Mouse (Mus musculus) kidney, adult 2 months (tissue): ENCODE data around the gene Hpn. TPM values are rescaled to one million over a fixed set of nuclear protein-coding genes. Genes with fewer than 3 reads are reported as not detected.

Source experiments
- DNase-seq: peaks from one replicate; pipeline ENCODE4 v3.0.0; 2021
- H3K27ac ChIP-seq: fragments of 200-500 bp; 2 replicates; pipeline ENCODE4 v1.5.1; 2012; ENCODE audit warnings: low read depth, low read length, control low read depth, inconsistent platforms; ENCODE audit not compliant: insufficient read depth
- H3K27me3 ChIP-seq: fragments of 200-500 bp; replicated peaks from 2 replicates; pipeline ENCODE4 v1.6.1; 2012; ENCODE audit warnings: mild to moderate bottlenecking, moderate library complexity, low read length, inconsistent platforms; ENCODE audit not compliant: control insufficient read depth, insufficient read depth
- H3K36me3 ChIP-seq: fragments of 200-500 bp; 2 replicates; pipeline ENCODE4 v1.6.1; 2012; ENCODE audit warnings: mild to moderate bottlenecking, moderate library complexity, low read length, inconsistent platforms; ENCODE audit not compliant: control insufficient read depth, insufficient read depth
- H3K4me1 ChIP-seq: fragments of 200-500 bp; 2 replicates; pipeline ENCODE4 v1.6.1; 2011; ENCODE audit warnings: low read length; ENCODE audit not compliant: control insufficient read depth, insufficient read depth
- H3K4me3 ChIP-seq: fragments of 200-500 bp; 2 replicates; pipeline ENCODE4 v1.5.1; 2011; ENCODE audit warnings: mild to moderate bottlenecking, low read depth, low read length, control low read depth; ENCODE audit not compliant: insufficient read depth
- CTCF ChIP-seq: fragments of 200-500 bp; conservative IDR thresholded peaks from 2 replicates; pipeline ENCODE4 v1.5.1; 2011; ENCODE audit warnings: low read depth, mild to moderate bottlenecking, control low read depth, low read length, moderate library complexity, mixed read lengths; ENCODE audit not compliant: insufficient read depth, insufficient read length
- POLR2A ChIP-seq: fragments of 200-500 bp; IDR thresholded peaks from one replicate; pipeline ENCODE4 v1.6.1; 2011; ENCODE audit warnings: low read depth, low read length, control low read depth
- WGBS: fragments of 180-500 bp; shearing (Covaris S2); methylation state at CpG from one replicate; pipeline ENCODE4 v1.1.7; 2018; 5-methylcytosine and 5-hydroxymethylcytosine counted together
- polyA plus RNA-seq: library from polyadenylated mRNA; depleted of rRNA; stranded (reverse); fragments of >200 nt; gene quantifications from 2 replicates; pipeline ENCODE4 v1.2.3, GENCODE M21; 2012

Gene Hpn
- polyA plus RNA-seq, 1 experiment: 626 TPM

DNA sequence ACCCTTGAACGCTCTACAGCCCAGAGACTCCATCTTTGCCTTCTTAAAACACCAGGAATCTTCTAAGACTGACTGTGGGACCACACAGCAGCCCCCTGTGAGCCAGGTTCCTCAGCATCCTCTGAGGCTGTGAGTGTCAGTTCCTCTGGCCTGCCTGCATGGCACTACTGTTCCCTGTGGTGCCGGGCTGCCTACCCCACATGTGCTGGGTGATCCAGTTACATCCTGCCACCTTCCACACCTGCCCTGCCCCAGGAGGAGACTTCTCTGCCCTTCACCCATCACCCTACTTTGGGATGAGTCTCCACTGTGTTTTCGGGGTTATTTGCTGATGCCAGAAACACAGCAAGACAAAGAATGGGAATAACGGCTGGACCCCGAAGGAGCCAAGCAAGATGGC lies 4.5 kb upstream of the Hpn start:
- 85% methylated on average over 5 of the region's 5 CpGs for WGBS
- TF ChIP-seq POLR2A (no peak), CTCF (no peak)
- DNase-seq: no peak

DNA sequence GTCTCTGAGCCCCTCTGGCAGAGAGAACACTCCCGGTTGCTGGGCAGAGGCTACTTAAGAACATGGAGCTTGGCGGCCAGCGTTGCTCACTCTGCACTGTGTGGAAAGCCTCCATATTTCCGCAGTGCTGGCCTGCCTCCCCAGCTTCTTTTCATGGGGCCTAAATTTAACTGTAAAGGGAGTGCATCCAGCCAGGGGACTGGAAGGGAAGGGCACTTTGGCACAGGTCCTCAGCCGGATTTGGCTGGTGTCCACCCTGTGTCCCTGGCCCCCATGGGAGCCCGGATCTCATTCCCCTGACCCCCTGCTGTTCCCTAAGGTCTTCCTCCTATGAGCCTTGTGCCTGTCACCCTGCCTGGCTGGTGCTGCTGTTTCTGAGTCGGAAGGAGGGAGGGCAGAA lies 3.4 kb upstream of the Hpn start:
- no peaks in the 10 kb centered on the region for H3K27me3 ChIP-seq
- no peak for TF ChIP-seq POLR2A
- no peak for TF ChIP-seq CTCF
- peak; percentile 66 for DNase-seq
- 67% methylated on average over 7 of the region's 7 CpGs for WGBS
- H3K4me1 ChIP-seq: peaks cover 13% of the 10 kb centered on the region
- H3K36me3 ChIP-seq: no peaks in the 10 kb centered on the region
- H3K4me3 ChIP-seq: no peak overlapping the region
- no peak overlapping the region for H3K27ac ChIP-seq

More for the DNA sequence above, 4.5 kb upstream of the Hpn start:
- H3K36me3 ChIP-seq: no peaks in the 10 kb centered on the region
- peaks cover 10% of the 10 kb centered on the region for H3K4me1 ChIP-seq
- no peaks in the 10 kb centered on the region for H3K27me3 ChIP-seq
- no peak overlapping the region for H3K4me3 ChIP-seq
- no peak overlapping the region for H3K27ac ChIP-seq

DNA sequence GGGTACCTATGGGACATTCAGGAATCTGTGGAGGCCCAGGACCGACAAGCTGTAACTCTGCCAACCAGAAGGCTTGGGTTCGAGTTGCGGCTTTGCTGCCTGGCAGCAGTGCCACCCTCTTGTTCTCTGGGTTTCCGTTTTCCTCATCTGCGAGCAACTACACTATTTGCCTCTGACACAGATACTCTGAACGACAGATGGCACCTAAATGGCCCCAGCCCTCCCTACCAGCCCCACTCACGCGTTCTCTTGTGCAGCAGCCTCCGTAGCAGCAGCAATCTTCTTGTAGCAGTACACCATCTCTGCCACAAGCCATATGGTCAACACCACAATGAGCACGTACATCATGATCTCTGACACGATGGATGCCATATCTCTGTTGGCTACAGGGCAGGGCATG lies 2.4 kb upstream of the Hpn start:
- TF ChIP-seq POLR2A: no peak
- no peak for TF ChIP-seq CTCF
- Histone ChIP-seq H3K36me3 (no peaks in the 10 kb centered on the region), H3K27me3 (no peaks in the 10 kb centered on the region), H3K4me1 (peaks cover 21% of the 10 kb centered on the region), H3K4me3 (no peak overlapping the region), H3K27ac (no peak overlapping the region)
- 92% methylated on average over 11 of the region's 11 CpGs for WGBS
- no peak for DNase-seq

DNA sequence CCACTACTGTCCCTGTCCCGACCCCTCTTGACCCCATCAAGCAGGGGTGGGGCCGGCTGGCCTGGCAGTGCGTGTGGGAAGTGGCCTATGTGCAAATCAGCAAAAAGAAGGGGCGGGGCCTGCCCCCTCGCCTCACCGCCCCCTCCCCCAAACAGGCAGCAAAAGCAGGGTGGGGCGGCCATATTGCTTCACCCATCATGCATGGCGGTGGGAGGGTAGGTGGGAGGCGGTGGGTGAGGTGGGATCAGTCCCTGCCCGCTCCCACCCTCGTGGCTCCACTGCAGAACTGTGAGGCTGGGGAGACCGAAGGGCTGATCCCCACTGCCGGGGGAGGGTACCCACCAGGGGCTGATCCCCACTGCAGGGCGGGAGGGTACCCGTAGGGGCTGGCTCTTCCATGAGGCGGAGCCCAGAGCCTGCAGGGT lies 1.6 kb upstream of the Hpn start:
- no peaks in the 10 kb centered on the region for H3K27me3 ChIP-seq
- no peak for TF ChIP-seq CTCF
- no peak for TF ChIP-seq POLR2A
- no peak for DNase-seq
- 67% methylated on average over 16 of the region's 16 CpGs for WGBS
- H3K36me3 ChIP-seq: no peaks in the 10 kb centered on the region
- H3K4me3 ChIP-seq: no peak overlapping the region
- H3K27ac ChIP-seq: no peak overlapping the region
- peaks cover 26% of the 10 kb centered on the region for H3K4me1 ChIP-seq

DNA sequence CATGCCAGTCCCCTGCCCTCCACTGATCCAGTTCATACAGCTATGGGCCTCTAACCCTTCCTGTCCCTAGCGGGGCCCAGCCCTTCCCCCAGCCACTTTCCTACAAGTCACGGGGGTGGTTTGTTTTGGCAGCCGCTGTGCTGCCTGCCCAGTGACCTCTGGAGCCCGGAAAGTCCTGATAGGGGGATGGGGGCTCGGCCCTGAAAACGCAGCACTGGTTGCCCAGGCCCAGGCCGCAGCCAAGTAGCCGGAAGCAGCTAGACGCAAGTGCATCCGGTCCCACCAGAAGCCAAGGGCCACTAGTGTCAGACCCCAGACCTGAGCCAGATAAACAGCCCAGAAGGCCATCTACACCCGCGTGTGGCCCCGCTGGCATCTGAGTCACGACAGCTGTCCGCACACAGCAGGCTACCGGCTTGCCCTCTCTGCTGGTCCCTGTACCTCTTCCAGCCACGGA lies 525 bp upstream of the Hpn start:
- peaks cover 30% of the 10 kb centered on the region for H3K4me1 ChIP-seq
- H3K27me3 ChIP-seq: no peaks in the 10 kb centered on the region
- no peaks in the 10 kb centered on the region for H3K36me3 ChIP-seq
- peak overlapping the region; percentile 96 for H3K27ac ChIP-seq
- 9% methylated on average over 17 of the region's 17 CpGs for WGBS
- peak; percentile 96 for DNase-seq
- peak overlapping the region; percentile 26 for H3K4me3 ChIP-seq
- no peak for TF ChIP-seq POLR2A
- TF ChIP-seq CTCF: no peak

DNA sequence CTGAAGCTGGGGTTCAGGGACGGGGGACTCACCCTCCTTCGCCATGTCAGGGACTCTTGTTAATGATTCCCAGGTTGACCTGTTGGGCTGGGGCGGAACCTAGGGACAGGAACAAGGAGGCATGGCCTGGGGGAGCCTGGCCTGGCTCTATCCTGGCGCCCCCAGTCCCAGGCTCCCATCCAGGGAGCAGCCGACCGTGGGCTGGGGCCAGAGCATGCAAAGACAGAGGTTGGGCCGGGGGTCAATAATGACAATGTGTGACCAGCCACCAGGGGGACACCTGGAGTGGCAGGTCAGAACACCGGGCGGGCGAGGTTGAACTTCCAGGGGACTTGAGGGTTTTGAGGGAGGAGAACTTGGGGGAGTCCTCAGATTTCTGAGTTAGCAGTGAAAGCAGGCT lies 444 bp downstream of the Hpn start:
- peaks cover 35% of the 10 kb centered on the region for H3K4me1 ChIP-seq
- peak overlapping the region; percentile 96 for H3K27ac ChIP-seq
- no peaks in the 10 kb centered on the region for H3K36me3 ChIP-seq
- peak overlapping the region; percentile 70 for H3K4me3 ChIP-seq
- no peaks in the 10 kb centered on the region for H3K27me3 ChIP-seq
- peak; percentile 88 for DNase-seq
- TF ChIP-seq POLR2A: no peak
- no peak for TF ChIP-seq CTCF
- 49% methylated on average over 10 of the region's 10 CpGs for WGBS

DNA sequence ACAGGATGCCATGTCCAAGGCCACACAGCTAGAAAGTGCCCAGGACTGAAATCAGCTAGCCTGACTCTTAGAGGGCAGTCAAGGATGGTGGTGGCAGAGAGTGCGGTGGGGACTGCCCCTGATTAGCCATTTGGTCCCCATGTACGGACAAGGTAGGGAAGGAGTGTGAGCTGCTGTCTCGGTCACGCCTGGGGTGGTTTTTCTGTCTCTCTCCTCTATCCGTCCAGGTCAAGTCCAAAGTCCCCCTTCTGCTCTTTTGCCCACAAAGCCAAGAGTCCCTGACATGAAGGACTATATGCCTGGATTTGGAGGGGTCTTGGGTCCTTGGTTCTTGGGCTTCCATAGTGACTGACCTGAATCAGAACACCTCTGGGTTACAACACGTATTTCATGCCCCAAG lies 1.3 kb downstream of the Hpn start:
- WGBS: 58% methylated on average over 6 of the region's 6 CpGs
- Histone ChIP-seq H3K36me3 (no peaks in the 10 kb centered on the region), H3K27ac (peak overlapping the region; percentile 96), H3K4me1 (peaks cover 39% of the 10 kb centered on the region), H3K27me3 (no peaks in the 10 kb centered on the region), H3K4me3 (peak overlapping the region; percentile 70)
- peak; percentile 87 for DNase-seq
- TF ChIP-seq CTCF (no peak), POLR2A (no peak)

DNA sequence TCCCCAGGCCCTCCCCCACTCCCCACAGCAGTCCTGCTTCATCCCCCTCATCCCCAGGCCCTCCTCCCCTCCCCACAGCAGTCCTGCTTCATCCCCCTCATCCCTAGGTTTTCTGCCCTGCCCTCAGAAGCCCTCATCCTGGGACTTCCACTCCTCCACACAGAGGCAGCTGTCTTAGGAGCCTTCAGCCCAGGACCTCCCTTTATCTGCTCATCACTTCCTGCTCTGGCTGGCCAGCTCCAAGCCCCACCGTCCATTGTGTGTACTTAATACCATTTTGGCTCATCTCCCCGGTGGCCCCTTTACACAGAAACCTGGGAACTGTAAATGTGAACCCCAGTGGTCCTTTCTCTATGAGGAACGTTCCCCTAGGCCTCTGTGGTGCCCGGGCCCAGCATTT lies 3.1 kb downstream of the Hpn start:
- H3K36me3 ChIP-seq: no peaks in the 10 kb centered on the region
- TF ChIP-seq CTCF (no peak), POLR2A (no peak)
- H3K4me3 ChIP-seq: no peak overlapping the region
- WGBS: 45% methylated on average over 4 of the region's 4 CpGs
- no peak overlapping the region for H3K27ac ChIP-seq
- no peaks in the 10 kb centered on the region for H3K27me3 ChIP-seq
- DNase-seq: peak; percentile 51
- H3K4me1 ChIP-seq: peaks cover 52% of the 10 kb centered on the region
